In genomic region chr11:120714546-120714945, GRCm38 (mm10) we compare ENCODE assay signal across 8 mouse cellular contexts. TPM values are rescaled to one million over a fixed set of nuclear protein-coding genes. Genes with fewer than 3 reads are reported as not detected.
DNase-seq lines count a peak whose midpoint lies in the region; ATAC-seq and TF ChIP-seq lines count a peak whose summit lies in the region.

No protein-coding gene starts in this region.

- 43% methylated on average over 10 of the region's 10 CpGs for WGBS in cerebellum, adult 2 months
- WGBS in limb, embryonic 14.5 days: 54% methylated on average over 10 of the region's 10 CpGs
- 45% methylated on average over 10 of the region's 10 CpGs for WGBS in stomach, embryonic 15.5 days

- peak overlapping the region; percentile 52 for H3K9ac ChIP-seq in limb, embryonic 14.5 days (ENCODE audit: low read depth, low read length, severe bottlenecking)
- H3K9ac ChIP-seq in stomach, embryonic 15.5 days: peak overlapping the region; percentile 49

- H3K9me3 ChIP-seq in megakaryocyte, embryonic 14.5 days: no peaks in the 10 kb centered on the region
- no peaks in the 10 kb centered on the region for H3K9me3 ChIP-seq in limb, embryonic 14.5 days (ENCODE audit: control insufficient read depth, low read length)
- H3K9me3 ChIP-seq in stomach, embryonic 15.5 days: no peaks in the 10 kb centered on the region

- no peak for TF ChIP-seq POLR2A in cerebellum, adult 2 months (IDR thresholded peaks at IDR 0.05; ENCODE audit: borderline replicate concordance, insufficient read depth, low read length)
- TF ChIP-seq POLR2A in limb, embryonic 14.5 days (IDR thresholded peaks at IDR 0.05; ENCODE audit: borderline replicate concordance, extremely low read depth, insufficient read depth, insufficient read length): no peak

- peak overlapping the region; percentile 80 for H3K4me3 ChIP-seq in cerebellum, adult 2 months (replicated peaks; ENCODE audit: insufficient read depth, low read depth, low read length)
- H3K4me3 ChIP-seq in megakaryocyte, embryonic 14.5 days (replicated peaks): peak overlapping the region; percentile 96
- peak overlapping the region; percentile 66 for H3K4me3 ChIP-seq in limb, embryonic 14.5 days (replicated peaks; ENCODE audit: low read length)
- H3K4me3 ChIP-seq in stomach, embryonic 15.5 days (replicated peaks): peak overlapping the region; percentile 67

- H3K27me3 ChIP-seq in cerebellum, adult 2 months (ENCODE audit: control insufficient read depth, insufficient read depth, low read length): no peaks in the 10 kb centered on the region
- H3K27me3 ChIP-seq in megakaryocyte, embryonic 14.5 days (replicated peaks): no peaks in the 10 kb centered on the region
- H3K27me3 ChIP-seq in limb, embryonic 14.5 days (ENCODE audit: control insufficient read depth, insufficient read depth, low read length): no peaks in the 10 kb centered on the region
- no peaks in the 10 kb centered on the region for H3K27me3 ChIP-seq in stomach, embryonic 15.5 days (replicated peaks)

- H3K4me2 ChIP-seq in limb, embryonic 14.5 days (replicated peaks; ENCODE audit: low read depth, low read length, severe bottlenecking): peak overlapping the region; percentile 68
- peak overlapping the region; percentile 99 for H3K4me2 ChIP-seq in stomach, embryonic 15.5 days

- H3K36me3 ChIP-seq in megakaryocyte, embryonic 14.5 days (replicated peaks; ENCODE audit: low read length): peaks cover 73% of the 10 kb centered on the region
- H3K36me3 ChIP-seq in limb, embryonic 14.5 days (ENCODE audit: control insufficient read depth, insufficient read depth, low read length): peaks cover 41% of the 10 kb centered on the region
- H3K36me3 ChIP-seq in stomach, embryonic 15.5 days: peaks cover 19% of the 10 kb centered on the region

- no peak overlapping the region for H3K27ac ChIP-seq in cerebellum, adult 2 months (ENCODE audit: insufficient read depth, low read length)
- no peak overlapping the region for H3K27ac ChIP-seq in limb, embryonic 14.5 days (replicated peaks; ENCODE audit: low read depth, low read length)
- 0 out of 2 replicates have a peak overlapping the region, but pooled peaks have one; percentile 13 for H3K27ac ChIP-seq in stomach, embryonic 15.5 days

- no peak for TF ChIP-seq CTCF in cerebellum, adult 2 months (IDR thresholded peaks at IDR 0.05; ENCODE audit: borderline replicate concordance, insufficient read depth, low read depth, low read length)

- no peak for DNase-seq in cerebellum, adult 2 months
- no peak for DNase-seq in cerebellum, adult 18-20 months
- no peak for DNase-seq in limb, embryonic 14.5 days (ENCODE audit: low spot score)
- no peak for DNase-seq in frontal cortex, postnatal 10 days (ENCODE audit: low spot score in 2 of 2)
- DNase-seq in retina, postnatal 1 day: no peak

- no peak for ATAC-seq in megakaryocyte, adult 5-6 weeks (ENCODE audit: poor library complexity, severe bottlenecking)
- ATAC-seq in limb, embryonic 14.5 days (ENCODE audit: low FRiP score, low read depth): no peak
- ATAC-seq in stomach, embryonic 15.5 days (ENCODE audit: insufficient read depth, low FRiP score, low read depth): no peak

- H3K4me1 ChIP-seq in cerebellum, adult 2 months (ENCODE audit: control insufficient read depth, insufficient read depth, low read length): peaks cover 12% of the 10 kb centered on the region
- peaks cover 53% of the 10 kb centered on the region for H3K4me1 ChIP-seq in megakaryocyte, embryonic 14.5 days
- peaks cover 11% of the 10 kb centered on the region; the same call in 1 of the 2 replicates for H3K4me1 ChIP-seq in limb, embryonic 14.5 days (ENCODE audit: control insufficient read depth, insufficient read depth, low read length)
- peaks cover 20% of the 10 kb centered on the region for H3K4me1 ChIP-seq in stomach, embryonic 15.5 days

RNA-seq across cellular contexts. Expression of gene Lrrc45, which starts 0.8 kb away (rescaled TPM):
- 86.6 and 96.0 TPM in 2 replicates for polyA plus RNA-seq in cerebellum, adult 2 months (2012; rRNA removed)
- polyA plus RNA-seq in megakaryocyte, embryonic 14.5 days (2012; ENCODE audit: insufficient read depth, low replicate concordance): 10.0 and 23.5 TPM in 2 replicates
- 6.3 and 7.2 TPM in 2 replicates for total RNA-seq in megakaryocyte, adult 5-6 weeks (2015)
- 21.0 and 21.6 TPM in 2 replicates for total RNA-seq in megakaryocyte, adult 5-6 weeks (2017)
- polyA plus RNA-seq in limb, embryonic 14.5 days (2012; rRNA removed): 91.3 and 98.3 TPM in 2 replicates
- 48.1 and 51.7 TPM in 2 replicates for polyA plus RNA-seq in limb, embryonic 14.5 days (2014; fragmentation: Nextera tagmentation; extraction: Ambion mirVana)
- 55.7 and 57.3 TPM in 2 replicates for polyA plus RNA-seq in stomach, embryonic 15.5 days (2015; fragmentation: Nextera tagmentation; extraction: Ambion mirVana)

RNA-seq across cellular contexts. Expression of gene Cenpx, which starts 1.0 kb away (rescaled TPM):
- 40.1 and 43.0 TPM in 2 replicates for polyA plus RNA-seq in cerebellum, adult 2 months (2012; rRNA removed)
- polyA plus RNA-seq in megakaryocyte, embryonic 14.5 days (2012; ENCODE audit: insufficient read depth, low replicate concordance): 93.0 and 128 TPM in 2 replicates
- total RNA-seq in megakaryocyte, adult 5-6 weeks (2015): 84.6 and 95.8 TPM in 2 replicates
- 67.0 and 71.5 TPM in 2 replicates for total RNA-seq in megakaryocyte, adult 5-6 weeks (2017)
- polyA plus RNA-seq in limb, embryonic 14.5 days (2012; rRNA removed): 101 and 107 TPM in 2 replicates
- polyA plus RNA-seq in limb, embryonic 14.5 days (2014; fragmentation: Nextera tagmentation; extraction: Ambion mirVana): 159 and 161 TPM in 2 replicates
- polyA plus RNA-seq in stomach, embryonic 15.5 days (2015; fragmentation: Nextera tagmentation; extraction: Ambion mirVana): 155 and 158 TPM in 2 replicates

RNA-seq across cellular contexts. Expression of gene Rac3, which starts 6.7 kb away (rescaled TPM):
- polyA plus RNA-seq in cerebellum, adult 2 months (2012; rRNA removed): 66.1 and 67.0 TPM in 2 replicates
- polyA plus RNA-seq in megakaryocyte, embryonic 14.5 days (2012; ENCODE audit: insufficient read depth, low replicate concordance): 1.8 and 2.3 TPM in 2 replicates
- 0.25 and 0.83 TPM in 2 replicates for total RNA-seq in megakaryocyte, adult 5-6 weeks (2015)
- total RNA-seq in megakaryocyte, adult 5-6 weeks (2017): 1.4 TPM in 1 of 2 replicates, not detected in the other
- polyA plus RNA-seq in limb, embryonic 14.5 days (2012; rRNA removed): 90.1 and 95.1 TPM in 2 replicates
- 14.1 and 18.3 TPM in 2 replicates for polyA plus RNA-seq in limb, embryonic 14.5 days (2014; fragmentation: Nextera tagmentation; extraction: Ambion mirVana)
- 36.4 and 39.4 TPM in 2 replicates for polyA plus RNA-seq in stomach, embryonic 15.5 days (2015; fragmentation: Nextera tagmentation; extraction: Ambion mirVana)

RNA-seq across cellular contexts. Expression of gene Dcxr, which starts 12.5 kb away (rescaled TPM):
- polyA plus RNA-seq in cerebellum, adult 2 months (2012; rRNA removed): 36.4 and 36.5 TPM in 2 replicates
- 100 and 241 TPM in 2 replicates for polyA plus RNA-seq in megakaryocyte, embryonic 14.5 days (2012; ENCODE audit: insufficient read depth, low replicate concordance)
- total RNA-seq in megakaryocyte, adult 5-6 weeks (2015): 24.9 and 30.0 TPM in 2 replicates
- 20.0 and 25.0 TPM in 2 replicates for total RNA-seq in megakaryocyte, adult 5-6 weeks (2017)
- 18.5 and 21.4 TPM in 2 replicates for polyA plus RNA-seq in limb, embryonic 14.5 days (2012; rRNA removed)
- polyA plus RNA-seq in limb, embryonic 14.5 days (2014; fragmentation: Nextera tagmentation; extraction: Ambion mirVana): 21.8 and 26.2 TPM in 2 replicates
- 31.6 and 33.5 TPM in 2 replicates for polyA plus RNA-seq in stomach, embryonic 15.5 days (2015; fragmentation: Nextera tagmentation; extraction: Ambion mirVana)

RNA-seq across cellular contexts. Expression of gene Cbr2, which starts 17.4 kb away (rescaled TPM):
- 1.9 and 3.1 TPM in 2 replicates for polyA plus RNA-seq in cerebellum, adult 2 months (2012; rRNA removed)
- 2.1 TPM in 1 of 2 replicates, not detected in the other for polyA plus RNA-seq in megakaryocyte, embryonic 14.5 days (2012; ENCODE audit: insufficient read depth, low replicate concordance)
- total RNA-seq in megakaryocyte, adult 5-6 weeks (2015): 7.6 and 8.5 TPM in 2 replicates
- 1.7 and 8.9 TPM in 2 replicates for total RNA-seq in megakaryocyte, adult 5-6 weeks (2017)
- polyA plus RNA-seq in limb, embryonic 14.5 days (2012; rRNA removed): 11.9 and 19.6 TPM in 2 replicates
- polyA plus RNA-seq in limb, embryonic 14.5 days (2014; fragmentation: Nextera tagmentation; extraction: Ambion mirVana): 7.3 and 10.8 TPM in 2 replicates
- 54.5 and 82.4 TPM in 2 replicates for polyA plus RNA-seq in stomach, embryonic 15.5 days (2015; fragmentation: Nextera tagmentation; extraction: Ambion mirVana)
